15 mouse cellular contexts compared by ENCODE assay signal in genomic region chr1:41742644-41743331, GRCm38 (mm10).
A peak's percentile ranks its signal among the peaks of the same experiment; 100 is the strongest.
DNase-seq lines count a peak whose midpoint lies in the region; ATAC-seq and TF ChIP-seq lines count a peak whose summit lies in the region.
"Had no signal": no experiment of that assay in that cellular context is flagged by ENCODE, and none has a peak within 500 bp of the region (broad histone marks: within the 10 kb centered on the region; RNA-seq: fewer than 3 reads in every experiment).

No protein-coding gene starts in this region.

- H3K4me3 ChIP-seq in forebrain, embryonic 13.5 days: peak overlapping the region; percentile 36
- H3K4me3 ChIP-seq in hindbrain, embryonic 15.5 days: no peak overlapping the region
- H3K4me3 ChIP-seq in kidney, embryonic 15.5 days (replicated peaks): no peak overlapping the region
- no peak overlapping the region for H3K4me3 ChIP-seq in heart, adult 2 months
- H3K4me3 ChIP-seq: erythroblast, embryonic 14.5 days; liver, embryonic 13.5 days had no signal

- H3K4me2 ChIP-seq in forebrain, embryonic 13.5 days: peak overlapping the region; percentile 38
- H3K4me2 ChIP-seq in hindbrain, embryonic 15.5 days: 0 out of 2 replicates have a peak overlapping the region, but pooled peaks have one; percentile 7
- no peak overlapping the region for H3K4me2 ChIP-seq in kidney, embryonic 15.5 days
- H3K4me2 ChIP-seq: liver, embryonic 13.5 days had no signal

- TF ChIP-seq POLR2A in heart, adult 2 months (IDR thresholded peaks at IDR 0.05; ENCODE audit: insufficient read depth, low read depth, low read length): no peak

- peak overlapping the region; percentile 79 for H3K27ac ChIP-seq in forebrain, embryonic 13.5 days
- no peak overlapping the region for H3K27ac ChIP-seq in hindbrain, embryonic 15.5 days (replicated peaks)
- no peak overlapping the region for H3K27ac ChIP-seq in kidney, embryonic 15.5 days
- H3K27ac ChIP-seq in heart, adult 2 months: no peak overlapping the region
- H3K27ac ChIP-seq: liver, embryonic 13.5 days had no signal

- TF ChIP-seq EP300 in heart, adult 2 months (IDR thresholded peaks at IDR 0.05; ENCODE audit: insufficient read depth, low read depth, low read length): no peak

- H3K9ac ChIP-seq in forebrain, embryonic 13.5 days: no peak overlapping the region
- no peak overlapping the region for H3K9ac ChIP-seq in hindbrain, embryonic 15.5 days
- no peak overlapping the region for H3K9ac ChIP-seq in kidney, embryonic 15.5 days
- H3K9ac ChIP-seq in heart, adult 2 months (ENCODE audit: low read depth, low read length): no peak overlapping the region
- H3K9ac ChIP-seq: liver, embryonic 13.5 days had no signal

- no peak for TF ChIP-seq CTCF in heart, adult 2 months (IDR thresholded peaks at IDR 0.05)

- peak; percentile 90 for ATAC-seq in forebrain, embryonic 13.5 days
- peak; percentile 61; the same call in 1 of the 2 replicates for ATAC-seq in hindbrain, embryonic 15.5 days (ENCODE audit: low FRiP score, low read depth)
- no peak for ATAC-seq in kidney, embryonic 15.5 days (replicated peaks; ENCODE audit: low FRiP score)

- peak; percentile 0 to 1 for DNase-seq in kidney, postnatal 4 days
- DNase-seq in kidney, adult 9 months: no peak
- DNase-seq in retina, embryonic 14.5 days (ENCODE audit: low spot score): peak; percentile 79
- no peak for DNase-seq in heart, adult 2 months
- DNase-seq in frontal cortex, postnatal 10 days (ENCODE audit: low spot score in 2 of 2): no peak
- DNase-seq: adrenal gland, adult 2 months; cerebellum, postnatal 36 days; gastrocnemius, postnatal 25 days; kidney, adult 2 months; liver, embryonic 13.5 days; lung, postnatal 10 days had no signal

- 0 out of 2 replicates have a peak, but pooled peaks cover 16% of the 10 kb centered on the region for H3K4me1 ChIP-seq in forebrain, embryonic 13.5 days
- peaks cover 5% of the 10 kb centered on the region; the same call in 1 of the 2 replicates for H3K4me1 ChIP-seq in hindbrain, embryonic 15.5 days (replicated peaks)
- 0 out of 2 replicates have a peak, but pooled peaks cover 5% of the 10 kb centered on the region for H3K4me1 ChIP-seq in kidney, embryonic 15.5 days
- no peaks in the 10 kb centered on the region for H3K4me1 ChIP-seq in heart, adult 2 months (ENCODE audit: control insufficient read depth, insufficient read depth, low read length)
- H3K4me1 ChIP-seq: liver, embryonic 13.5 days had no signal

- no peaks in the 10 kb centered on the region for H3K36me3 ChIP-seq in forebrain, embryonic 13.5 days (ENCODE audit: poor library complexity, severe bottlenecking)
- H3K36me3 ChIP-seq in hindbrain, embryonic 15.5 days: no peaks in the 10 kb centered on the region
- H3K36me3 ChIP-seq in kidney, embryonic 15.5 days: no peaks in the 10 kb centered on the region
- no peaks in the 10 kb centered on the region for H3K36me3 ChIP-seq in heart, adult 2 months (ENCODE audit: control insufficient read depth, insufficient read depth, low read length)
- H3K36me3 ChIP-seq: liver, embryonic 13.5 days had no signal

- no peaks in the 10 kb centered on the region for H3K79me2 ChIP-seq in heart, adult 2 months (replicated peaks; ENCODE audit: control insufficient read depth, insufficient read depth, low read length)

- H3K27me3 ChIP-seq in forebrain, embryonic 13.5 days: no peaks in the 10 kb centered on the region
- no peaks in the 10 kb centered on the region for H3K27me3 ChIP-seq in hindbrain, embryonic 15.5 days
- 0 out of 2 replicates have a peak, but pooled peaks cover 4% of the 10 kb centered on the region for H3K27me3 ChIP-seq in kidney, embryonic 15.5 days
- H3K27me3 ChIP-seq in heart, adult 2 months (ENCODE audit: control insufficient read depth, insufficient read depth, low read length): no peaks in the 10 kb centered on the region
- H3K27me3 ChIP-seq: liver, embryonic 13.5 days had no signal

- H3K9me3 ChIP-seq in forebrain, embryonic 13.5 days (replicated peaks): no peaks in the 10 kb centered on the region
- H3K9me3 ChIP-seq in hindbrain, embryonic 15.5 days: no peaks in the 10 kb centered on the region
- H3K9me3 ChIP-seq in kidney, embryonic 15.5 days (replicated peaks): no peaks in the 10 kb centered on the region
- H3K9me3 ChIP-seq: liver, embryonic 13.5 days had no signal

- intact Hi-C loops in heart, adult 2 months (cut with DNase I): no loop called here

- WGBS in forebrain, embryonic 13.5 days: 12% methylated on average over 5 of the region's 5 CpGs
- WGBS in hindbrain, embryonic 15.5 days: 24% methylated on average over 5 of the region's 5 CpGs
- 48% methylated on average over 5 of the region's 5 CpGs for WGBS in kidney, embryonic 15.5 days
- WGBS in heart, adult 2 months: 83% methylated on average over 5 of the region's 5 CpGs

Comparison
In these comparisons a context has a peak if more than half of its experiments do, and no peak if none do; other contexts are left out.
1. DNase-seq: peak in kidney, postnatal 4 days (2 of 2) and retina, embryonic 14.5 days (single experiment); none in kidney, adult 9 months (single experiment), heart, adult 2 months (0 of 2) and frontal cortex, postnatal 10 days (0 of 2).